Mouse (Mus musculus) forelimb bud, embryonic 11.5 days (tissue): ENCODE results near the gene Drg1.
"Not testable (repeated sequence)": the region's sequence is repeated elsewhere in the genome, so short reads cannot be mapped to it uniquely, and the experiment has no call there.

Source experiments
- DNase-seq: peaks from one replicate; pipeline ENCODE4 v3.0.0-alpha.2; 2012; ENCODE audit warnings: low read depth, low spot score

Drg1 gene

GRCm38 (mm10) chr11:3167129-3167528, 99.1 kb downstream of the Drg1 start:
- DNase-seq, result not testable (repeated sequence)

GRCm38 (mm10) chr11:3166321-3166720, 99.9 kb downstream of the Drg1 start:
- DNase-seq, result peak; percentile 16

- DNase-seq, result peak; percentile 32
Observed at GRCm38 (mm10) chr11:3165210-3165782, 100.9 kb downstream of the Drg1 start.

- DNase-seq, result not testable (repeated sequence)
Observed at GRCm38 (mm10) chr11:3163661-3164060, 102.6 kb downstream of the Drg1 start.

GRCm38 (mm10) chr11:3163122-3163521, 103.1 kb downstream of the Drg1 start:
- not testable (repeated sequence) for DNase-seq

- peak; percentile 21 for DNase-seq
Observed at GRCm38 (mm10) chr11:3162236-3162897, 103.8 kb downstream of the Drg1 start.

GRCm38 (mm10) chr11:3161370-3161769, 104.8 kb downstream of the Drg1 start:
- not testable (repeated sequence) for DNase-seq

- not testable (repeated sequence) for DNase-seq
Observed at GRCm38 (mm10) chr11:3158800-3159199, 107.4 kb downstream of the Drg1 start.

- DNase-seq, result not testable (repeated sequence)
Observed at GRCm38 (mm10) chr11:3157996-3158395, 108.2 kb downstream of the Drg1 start.

GRCm38 (mm10) chr11:3156991-3157390, 109.2 kb downstream of the Drg1 start:
- DNase-seq, result not testable (repeated sequence)

- DNase-seq, result peak; percentile 36
Observed at GRCm38 (mm10) chr11:3153666-3154397, 112.4 kb downstream of the Drg1 start.

- DNase-seq, result not testable (repeated sequence)
Observed at GRCm38 (mm10) chr11:3151358-3151757, 114.9 kb downstream of the Drg1 start.

GRCm38 (mm10) chr11:3150677-3151003, 115.6 kb downstream of the Drg1 start:
- not testable (repeated sequence) for DNase-seq

- DNase-seq, result not testable (repeated sequence)
Observed at GRCm38 (mm10) chr11:3150003-3150676, 116.1 kb downstream of the Drg1 start.

GRCm38 (mm10) chr11:3149471-3149870, 116.7 kb downstream of the Drg1 start:
- not testable (repeated sequence) for DNase-seq

GRCm38 (mm10) chr11:3146806-3147205, 119.4 kb downstream of the Drg1 start:
- not testable (repeated sequence) for DNase-seq

- not testable (repeated sequence) for DNase-seq
Observed at GRCm38 (mm10) chr11:3145359-3146165, 120.7 kb downstream of the Drg1 start.

- DNase-seq, result not testable (repeated sequence)
Observed at GRCm38 (mm10) chr11:3143984-3144383, 122.2 kb downstream of the Drg1 start.

GRCm38 (mm10) chr11:3142413-3142812, 123.8 kb downstream of the Drg1 start:
- not testable (repeated sequence) for DNase-seq

- DNase-seq, result not testable (repeated sequence)
Observed at GRCm38 (mm10) chr11:3140967-3141535, 125.2 kb downstream of the Drg1 start.

GRCm38 (mm10) chr11:3138323-3138722, 127.9 kb downstream of the Drg1 start:
- not testable (repeated sequence) for DNase-seq
